Mouse (Mus musculus) CD4-positive naive resting alpha-beta T cell, adult 76 days (primary cell): ENCODE results near the gene Usp44. TPM values are rescaled to one million over a fixed set of nuclear protein-coding genes. Genes with fewer than 3 reads are reported as not detected.

Source experiments
- total RNA-seq: library from RNA; stranded (reverse); gene quantifications from one replicate; pipeline ENCODE4 v1.2.4, GENCODE M21; 2023

The Usp44 gene
- total RNA-seq, result not detected

GRCm38 (mm10) chr10:93830931-93831729 is at the start of gene Usp44:
Usp44 (plus strand) TSS chr10:93831555.

GRCm38 (mm10) chr10:93897043-93897646 is 65.8 kb downstream of the Usp44 start, which contains the start of gene Metap2:
Metap2 (minus strand) TSS chr10:93897093.

Other genes with a start within 250 kb of the Usp44 start
- gene Snrpf, start 241.8 kb upstream of the Usp44 start, total RNA-seq, result 33.4 TPM
- not detected for gene Ntn4, start 190.9 kb upstream of the Usp44 start, total RNA-seq
- 93.7 TPM for gene Metap2, start 65.5 kb downstream of the Usp44 start, total RNA-seq
- gene Vezt, start 204.3 kb downstream of the Usp44 start, total RNA-seq, result 28.5 TPM
- 6.2 TPM for gene Fgd6, start 204.4 kb downstream of the Usp44 start, total RNA-seq